In the genomic region with DNA sequence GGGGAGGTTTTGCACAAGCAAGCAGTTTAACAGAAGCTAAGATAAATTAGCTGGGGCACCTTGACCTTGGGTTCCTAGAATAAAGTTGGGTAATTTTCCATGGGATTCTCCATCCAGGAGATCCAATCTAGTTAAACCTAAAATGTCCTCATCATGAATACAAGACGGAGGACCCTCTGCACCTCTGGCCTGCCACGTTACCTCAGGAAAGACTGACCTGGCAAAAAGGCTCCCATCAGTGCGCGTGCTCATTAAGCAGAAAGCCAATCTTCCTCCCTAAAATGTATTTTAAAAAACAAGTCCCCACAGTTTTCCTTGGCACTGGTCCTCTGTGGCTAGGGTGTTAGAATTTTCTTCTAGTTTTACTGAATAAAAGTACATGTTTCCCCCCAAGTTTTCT, we compare ENCODE assay signal across 28 mouse cellular contexts.
"Had no signal": no experiment of that assay in that cellular context is flagged by ENCODE, and none has a peak within 500 bp of the region (broad histone marks: within the 10 kb centered on the region; RNA-seq: fewer than 3 reads in every experiment).

No protein-coding gene starts in this region.

- H3K4me3 ChIP-seq: limb, embryonic 10.5 days; limb, embryonic 12.5 days; limb, embryonic 13.5 days; limb, embryonic 15.5 days; liver, embryonic 12.5 days; liver, embryonic 13.5 days; liver, embryonic 15.5 days; lung, embryonic 15.5 days; megakaryocyte, embryonic 14.5 days; midbrain, embryonic 10.5 days; midbrain, embryonic 12.5 days; midbrain, embryonic 13.5 days; midbrain, embryonic 15.5 days; myocyte; neural tube, embryonic 12.5 days had no signal

- H3K36me3 ChIP-seq: limb, embryonic 10.5 days; limb, embryonic 12.5 days; limb, embryonic 13.5 days; limb, embryonic 15.5 days; liver, embryonic 12.5 days; liver, embryonic 13.5 days; liver, embryonic 15.5 days; lung, embryonic 15.5 days; midbrain, embryonic 10.5 days; midbrain, embryonic 12.5 days; midbrain, embryonic 13.5 days; midbrain, embryonic 15.5 days; neural tube, embryonic 12.5 days had no signal

- H3K27me3 ChIP-seq: lung, embryonic 15.5 days had no signal

- H3K27ac ChIP-seq: limb, embryonic 10.5 days; limb, embryonic 12.5 days; limb, embryonic 13.5 days; limb, embryonic 15.5 days; liver, embryonic 12.5 days; liver, embryonic 13.5 days; liver, embryonic 14.5 days; liver, embryonic 15.5 days; lung, embryonic 15.5 days; macrophage; midbrain, embryonic 10.5 days; midbrain, embryonic 12.5 days; midbrain, embryonic 13.5 days; midbrain, embryonic 15.5 days; neural tube, embryonic 12.5 days had no signal

- DNase-seq: left cerebral cortex, postnatal 4 days; liver; liver, embryonic 13.5 days; liver, postnatal 0 days; lung, adult 18-20 months; lung, adult 2 months; lung, embryonic 14.5 days; lung, postnatal 10 days; lung, postnatal 14 days; lung, postnatal 36 days; lung, postnatal 4 days; midbrain, embryonic 14.5 days had no signal
